Mouse (Mus musculus) ZHBTc4 (cell line): ENCODE data around the gene Cd52.
"Not testable (repeated sequence)": the region's sequence is repeated elsewhere in the genome, so short reads cannot be mapped to it uniquely, and the experiment has no call there.

Experiments
- DNase-seq: peaks from one replicate; pipeline ENCODE4 v3.0.0-alpha.2; 2011; ENCODE audit warnings: low read depth, low spot score

Cd52 gene

DNA sequence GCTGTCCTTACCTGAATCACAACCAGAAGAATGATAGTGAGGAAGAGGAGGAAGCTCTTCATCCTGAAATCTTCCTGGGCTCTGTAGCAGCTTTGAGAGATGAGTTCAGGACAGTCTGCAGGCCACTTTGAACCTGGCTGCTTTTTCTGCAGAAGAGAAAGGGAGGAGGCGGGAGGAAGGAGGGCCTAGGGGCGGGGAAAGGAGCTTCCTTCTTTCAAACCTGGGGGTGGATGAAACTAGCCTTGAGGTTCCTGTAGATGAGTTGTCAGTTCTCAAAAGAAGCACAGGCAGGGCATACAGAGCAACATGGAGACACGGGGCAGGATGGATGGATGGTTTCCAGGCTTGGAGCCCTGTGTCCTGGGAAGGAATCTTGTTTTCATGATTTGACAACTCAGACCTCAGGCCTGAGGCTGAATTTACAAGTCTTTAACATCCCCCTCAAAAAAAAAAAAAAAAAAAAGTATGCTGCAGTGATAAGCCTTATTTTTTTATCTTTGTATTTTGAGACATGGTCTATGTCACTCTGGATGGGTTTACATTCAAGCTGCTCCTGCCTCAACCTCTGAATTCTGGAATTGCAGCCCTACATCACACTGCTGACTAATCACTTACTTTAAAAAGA, at the start of gene Cd52:
Gene Cd52 (minus strand): TSS at position 160 of the 625 bp plus-strand sequence.
- no peak for DNase-seq

DNA sequence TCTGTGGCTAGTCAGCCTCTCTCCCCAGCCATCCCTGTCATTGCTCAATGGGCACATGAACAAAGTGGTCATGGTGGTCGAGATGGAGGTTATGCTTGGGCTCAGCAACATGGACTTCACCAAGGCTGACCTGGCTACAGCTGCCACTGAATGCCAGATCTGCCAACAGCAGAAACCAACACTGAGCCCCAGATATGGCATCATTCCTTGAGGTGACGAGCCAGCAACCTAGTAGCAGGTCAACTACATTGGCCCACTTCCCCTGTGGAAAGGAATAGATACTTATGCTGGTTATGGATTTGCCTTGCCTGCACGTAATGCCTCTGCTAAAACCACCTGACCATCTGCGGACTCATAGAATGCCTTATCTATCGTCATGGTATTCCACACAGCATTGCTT, 49.4 kb upstream of the Cd52 start:
- DNase-seq = not testable (repeated sequence)

DNA sequence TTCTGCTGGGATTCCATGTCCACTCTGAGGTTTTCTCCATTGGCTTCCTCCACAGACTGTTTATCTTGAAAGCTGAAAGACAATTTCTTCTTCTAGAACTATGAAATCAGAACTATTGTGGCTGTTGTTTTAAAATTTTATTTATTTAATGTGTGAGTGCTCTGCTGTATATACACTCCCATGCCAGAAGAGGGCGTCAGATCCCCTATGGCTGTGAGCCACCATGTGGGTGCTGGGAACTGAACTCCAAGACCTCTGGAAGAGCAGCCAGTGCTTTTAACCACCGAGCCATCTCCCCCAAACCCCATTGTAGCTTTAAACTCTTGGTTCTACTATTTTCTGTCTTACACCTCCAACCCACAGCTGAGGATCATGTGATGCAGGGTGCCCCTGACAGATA, 44.0 kb upstream of the Cd52 start:
- DNase-seq = peak; percentile 67

DNA sequence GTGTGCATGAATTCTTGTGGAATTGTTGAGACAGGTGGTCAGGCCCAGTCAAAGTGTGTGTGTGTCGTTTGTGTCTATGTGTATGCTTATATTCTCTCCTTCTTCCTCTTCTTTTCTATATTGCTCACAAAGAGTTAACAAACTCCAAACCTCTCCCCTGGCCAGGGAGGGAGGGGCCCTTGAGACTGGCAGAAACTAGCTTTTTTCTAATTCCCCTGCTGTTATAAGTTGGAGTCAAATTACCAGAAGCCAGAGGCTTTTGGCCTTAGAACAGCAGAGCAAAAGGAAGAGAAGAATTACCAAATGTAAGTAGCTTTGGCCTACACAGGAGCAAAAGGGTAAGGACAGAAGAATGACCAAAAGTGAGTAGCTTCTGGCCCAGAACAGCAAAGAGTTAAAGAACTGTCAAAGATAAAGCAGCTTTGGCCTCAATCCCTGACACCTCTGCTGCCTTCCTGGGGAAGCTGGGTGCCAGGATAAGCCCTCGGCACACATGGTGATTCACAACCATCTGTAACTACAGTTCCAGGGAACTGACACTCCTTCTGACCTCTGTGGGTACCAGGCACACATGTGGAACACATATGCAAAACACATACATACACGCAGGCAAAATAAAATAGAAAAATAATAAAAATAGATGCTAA, 41.5 kb upstream of the Cd52 start:
- no peak for DNase-seq

DNA sequence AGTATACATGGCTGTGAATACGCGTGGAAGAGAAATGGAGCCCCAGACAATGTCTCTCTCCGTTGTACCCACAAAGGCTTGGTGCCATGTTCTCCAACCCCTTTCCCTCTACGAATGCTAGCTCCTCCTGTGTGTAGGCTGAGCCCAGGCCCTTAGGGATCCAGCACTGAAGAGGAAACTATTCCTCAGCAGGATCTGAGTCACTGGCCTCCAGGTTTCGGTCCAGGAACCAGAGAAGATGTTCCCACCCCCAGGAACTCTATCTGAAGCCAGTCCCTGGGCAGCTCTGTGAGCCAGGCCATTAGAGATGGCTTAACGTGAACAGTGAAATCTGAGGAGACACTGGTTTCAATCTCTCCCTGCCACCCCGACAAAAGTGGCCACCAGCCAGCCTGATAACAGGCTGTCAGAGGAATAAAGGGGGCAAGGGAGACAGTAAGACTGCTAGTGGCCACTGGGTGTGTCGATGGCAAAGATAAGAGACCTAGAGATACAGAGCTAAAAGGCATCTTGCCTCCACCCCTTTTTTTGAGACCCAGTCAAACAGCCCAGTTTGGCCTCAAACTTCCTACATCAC, 37.7 kb upstream of the Cd52 start:
- no peak for DNase-seq

DNA sequence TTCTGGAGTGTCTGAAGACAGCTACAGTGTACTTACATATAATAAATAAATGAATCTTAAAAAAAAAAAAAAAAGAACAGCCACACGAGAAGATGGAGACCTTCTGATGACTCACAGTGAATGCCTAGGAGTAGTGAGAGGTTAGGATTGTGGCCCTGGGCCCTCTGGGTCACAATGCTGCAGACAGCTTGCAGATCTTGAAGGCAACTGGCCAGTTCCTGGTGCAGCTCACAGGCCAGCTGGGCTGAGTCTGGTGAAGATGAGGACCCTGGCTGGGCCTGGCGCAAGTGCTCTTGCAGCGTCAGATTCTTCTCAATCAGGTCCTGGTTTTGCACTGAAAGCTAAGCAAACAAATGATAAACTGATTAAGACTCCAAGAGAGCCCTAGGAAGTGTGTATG, 37.2 kb upstream of the Cd52 start:
- no peak for DNase-seq

DNA sequence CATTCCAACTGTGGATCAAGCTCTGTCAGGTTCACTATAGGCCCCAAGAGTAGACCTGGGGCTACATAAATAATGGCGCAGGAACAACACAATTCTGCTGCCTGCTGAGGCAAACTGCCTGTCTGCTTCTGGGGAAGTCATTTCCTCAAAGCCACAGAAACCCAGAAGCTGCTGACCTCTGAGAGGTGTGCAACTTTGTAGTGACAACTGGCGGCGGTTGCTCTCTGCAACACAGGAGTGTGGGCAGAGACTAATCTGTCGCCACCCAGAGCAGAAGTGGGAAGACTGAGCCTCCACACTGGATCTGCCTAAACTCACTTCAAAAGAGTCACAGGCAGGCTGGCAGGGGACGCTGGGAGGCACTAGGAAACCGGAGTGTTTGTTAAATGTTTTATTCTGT, 34.6 kb upstream of the Cd52 start:
- no peak for DNase-seq

DNA sequence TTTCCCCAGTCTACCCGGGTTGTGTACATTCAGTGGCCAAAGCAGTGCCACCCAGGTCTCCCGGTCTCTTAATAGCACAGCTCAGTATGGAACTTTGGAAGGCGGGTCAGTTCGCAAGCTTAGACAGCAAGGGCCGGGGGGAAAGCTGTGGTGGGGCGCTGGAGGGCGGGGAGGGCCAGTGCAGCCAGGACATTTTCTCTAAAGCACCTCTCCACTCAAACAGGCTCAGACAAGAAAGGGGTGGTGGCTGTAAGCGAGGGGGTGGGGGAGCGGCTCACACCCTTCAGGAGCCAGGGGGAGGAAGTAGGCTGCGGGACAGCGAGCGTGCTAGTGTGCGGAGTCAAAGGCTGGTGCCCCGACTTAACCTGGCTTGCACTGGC, 34.1 kb upstream of the Cd52 start:
- peak; percentile 65 for DNase-seq

DNA sequence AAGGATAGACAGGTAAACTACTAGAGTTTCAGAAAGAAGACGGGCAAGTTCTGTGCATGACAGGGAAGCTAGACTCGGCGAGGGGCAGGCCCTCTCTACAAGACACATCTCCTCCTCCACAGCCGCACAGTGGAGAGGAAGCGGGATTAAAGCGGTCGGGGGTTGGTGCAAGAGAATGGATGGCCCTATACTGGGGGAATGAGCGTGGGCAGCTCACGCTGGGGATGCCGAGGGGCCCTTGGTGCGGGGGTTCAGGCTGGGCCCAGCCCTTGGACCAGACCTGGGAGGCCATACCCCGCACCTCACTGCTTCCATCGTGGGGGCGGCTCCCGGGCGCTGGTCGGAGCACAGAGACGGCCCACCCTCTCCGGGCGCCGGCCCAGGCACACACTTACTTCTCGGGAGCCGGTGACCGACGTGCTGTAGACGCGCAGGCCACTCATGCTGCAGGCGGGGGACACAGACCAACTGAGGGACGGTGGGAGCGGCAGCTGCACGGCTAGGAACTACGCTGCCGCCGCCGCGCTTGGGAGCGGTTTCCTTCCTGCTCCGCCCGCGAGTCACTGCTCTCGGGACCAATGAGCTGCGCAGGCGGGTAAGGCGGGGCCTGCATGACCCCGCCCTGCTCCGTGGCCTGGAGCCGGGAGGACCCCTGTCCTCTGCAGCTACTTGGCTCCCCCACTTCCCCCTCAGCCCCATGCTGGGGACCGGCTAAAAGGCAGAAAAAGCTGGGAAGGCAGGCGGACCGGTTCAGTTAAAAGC, 33.5 kb upstream of the Cd52 start, which contains the start of gene Sh3bgrl3:
Gene Sh3bgrl3 (minus strand): TSS at position 569 of the 762 bp plus-strand sequence.
- DNase-seq = peak; percentile 93

DNA sequence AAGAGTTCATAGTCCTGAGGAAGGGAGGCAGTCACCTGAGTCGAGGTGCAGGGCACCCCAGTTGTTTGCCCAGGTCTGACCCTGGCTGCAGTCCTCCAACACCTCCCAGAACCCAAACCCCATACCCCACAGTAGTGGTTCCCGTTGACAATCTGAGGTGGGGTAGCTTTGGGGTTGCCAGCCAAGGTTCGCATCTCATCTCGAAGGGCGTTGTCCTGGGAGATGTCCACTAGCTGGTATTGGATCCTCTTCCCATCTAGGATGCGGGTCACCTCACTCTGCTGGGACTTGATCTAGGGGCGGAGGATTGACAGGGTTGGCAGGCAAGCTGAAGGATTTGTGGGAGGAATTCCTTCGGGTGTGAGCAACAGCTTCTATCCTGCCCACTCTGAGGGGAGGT, 32.9 kb upstream of the Cd52 start:
- no peak for DNase-seq

DNA sequence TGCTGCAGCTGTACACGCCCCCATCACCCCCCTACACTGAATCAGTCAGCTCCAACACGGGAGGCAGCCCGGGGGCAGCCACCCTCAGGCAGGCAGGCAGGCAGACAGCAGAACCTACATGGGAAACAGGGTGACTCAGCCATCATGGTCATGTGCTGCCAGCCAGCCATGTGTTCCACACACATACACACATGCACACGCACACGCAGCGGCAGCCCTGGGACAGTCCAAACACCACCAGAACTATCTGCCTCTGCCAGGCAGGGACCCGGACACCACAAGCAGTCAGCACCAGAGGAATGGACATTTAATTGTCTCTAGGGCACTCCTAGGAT, 32.2 kb upstream of the Cd52 start:
- DNase-seq = no peak

DNA sequence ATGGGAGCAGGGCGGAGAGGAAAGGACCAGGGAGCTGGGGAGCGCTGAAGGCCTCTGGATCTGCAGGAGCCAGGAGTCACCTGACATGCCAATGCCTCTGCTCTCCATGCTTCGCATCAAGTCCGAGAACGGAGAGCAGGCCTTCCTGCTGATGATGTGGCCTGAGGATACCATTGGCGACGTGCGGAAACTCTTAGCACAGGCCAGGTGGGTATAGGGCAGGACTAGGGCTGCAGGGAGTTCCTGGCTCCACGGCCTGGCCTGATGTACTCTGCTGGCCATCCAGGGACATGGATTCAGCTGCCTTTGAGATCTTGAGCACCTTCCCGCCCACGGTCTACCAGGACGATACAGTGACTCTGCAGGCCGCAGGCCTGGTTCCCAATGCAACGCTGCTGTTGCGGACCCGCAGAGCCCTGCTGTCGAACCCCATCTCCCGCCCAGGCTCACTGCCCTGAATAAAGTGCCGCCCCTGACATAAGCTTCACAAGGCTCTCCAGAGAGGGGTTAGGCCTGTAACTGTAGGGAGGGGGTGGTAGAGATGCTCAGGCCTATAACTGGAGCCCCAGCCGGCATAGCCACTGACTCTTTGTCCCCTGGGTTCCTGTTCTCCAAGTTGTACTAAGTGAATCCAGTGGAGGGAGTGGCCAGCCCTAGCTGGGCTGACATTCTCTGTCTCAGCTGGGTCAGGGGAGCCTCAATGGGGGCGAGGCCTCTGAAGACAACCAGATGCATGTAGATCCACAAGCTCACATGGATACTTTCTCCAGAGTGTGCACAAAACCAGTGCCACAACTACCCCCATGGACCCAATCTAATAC, 31.6 kb upstream of the Cd52 start:
- peak; percentile 42 for DNase-seq

DNA sequence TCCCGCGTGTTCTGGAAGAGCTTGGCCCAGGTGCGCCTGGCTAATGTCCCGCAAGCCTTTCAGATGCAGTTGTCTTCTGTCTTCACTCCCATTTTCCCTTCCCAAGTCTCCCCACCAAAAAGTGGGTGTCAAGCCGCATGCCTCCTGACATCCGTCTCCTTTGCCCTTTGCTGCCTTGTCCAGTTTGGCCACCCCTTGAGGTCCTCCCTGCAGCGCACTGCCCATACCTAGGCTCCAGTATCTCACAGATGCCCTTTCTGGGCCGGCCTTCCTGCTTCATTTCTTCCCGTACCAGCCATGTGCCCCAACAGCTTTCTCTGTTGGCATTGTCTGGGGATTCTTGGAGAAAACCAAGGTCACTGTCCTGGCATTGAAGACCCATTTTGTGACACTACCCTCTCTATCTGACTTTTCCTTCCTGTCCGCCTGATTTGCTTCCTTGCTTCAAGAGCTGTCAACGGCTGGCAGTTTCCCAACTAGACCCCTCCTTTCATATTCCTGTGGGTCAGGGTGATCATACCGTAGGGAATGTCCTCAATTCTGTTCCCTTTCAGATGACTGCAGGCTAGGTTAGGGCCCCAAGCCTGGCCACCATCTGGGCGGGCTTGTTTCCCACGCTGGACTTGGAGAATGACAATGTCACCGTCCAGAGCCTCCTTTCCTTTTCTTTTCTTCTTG, 30.6 kb upstream of the Cd52 start:
- DNase-seq = no peak

DNA sequence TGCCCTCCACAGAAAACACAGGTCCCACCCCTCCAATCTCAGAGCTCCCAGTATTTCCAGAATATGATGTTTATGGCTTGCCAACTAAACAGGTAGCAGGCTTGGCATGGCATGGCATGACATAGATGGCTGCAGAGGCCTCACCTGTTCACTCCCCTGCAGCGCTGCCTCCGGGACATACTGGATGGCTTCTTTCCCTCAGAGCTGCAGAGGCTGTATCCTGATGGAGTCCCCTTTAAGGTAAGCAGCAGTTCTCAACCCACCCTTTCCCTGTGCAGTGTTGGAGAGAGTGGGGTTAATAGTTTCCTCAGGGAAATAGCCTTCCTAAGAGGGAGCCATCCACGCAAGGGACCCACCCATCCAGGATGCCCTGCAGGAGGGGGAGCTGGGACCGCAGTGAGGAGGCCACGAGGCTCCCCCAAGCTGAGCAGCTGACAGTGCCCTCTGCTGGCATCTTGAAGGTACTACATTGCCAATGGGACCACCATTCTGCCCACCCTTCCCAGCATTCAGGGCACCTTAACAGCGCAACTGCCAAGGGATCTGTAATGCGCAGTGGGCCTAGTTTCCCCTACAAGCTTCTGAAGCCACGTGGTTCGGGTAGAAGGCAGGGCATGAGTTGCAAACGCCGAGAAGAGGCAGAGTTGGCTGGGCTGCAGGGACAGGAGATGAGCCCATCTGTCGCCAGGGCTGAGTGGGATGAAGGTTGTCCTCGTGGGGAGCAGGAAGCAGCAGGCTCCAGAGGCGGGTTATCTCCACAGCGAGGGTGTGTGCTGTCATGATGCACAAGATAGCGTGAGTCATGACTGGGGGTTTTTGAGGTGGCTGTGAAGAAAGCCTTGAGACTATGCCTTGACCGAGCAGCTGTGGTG, 29.0 kb upstream of the Cd52 start:
- DNase-seq = peak; percentile 83

DNA sequence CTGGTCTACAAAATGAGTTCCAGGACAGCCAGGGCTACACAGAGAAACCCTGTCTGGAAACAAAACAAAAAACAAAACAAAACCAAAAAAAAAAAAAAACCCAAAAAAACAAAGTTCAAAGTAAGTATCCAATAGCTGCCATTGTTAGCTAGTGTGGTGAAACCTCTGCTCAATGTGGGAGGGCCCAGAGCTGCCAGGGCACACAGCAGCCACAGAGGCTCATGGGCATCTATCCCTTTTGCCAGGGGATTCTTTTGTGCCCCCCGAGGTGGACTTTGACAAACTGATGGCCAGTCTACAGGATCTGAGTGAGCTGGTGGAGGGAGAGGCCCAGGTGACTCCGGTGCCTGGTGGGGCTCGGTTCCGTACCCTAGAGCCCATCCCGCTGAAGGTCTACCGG, 28.3 kb upstream of the Cd52 start:
- DNase-seq = no peak

DNA sequence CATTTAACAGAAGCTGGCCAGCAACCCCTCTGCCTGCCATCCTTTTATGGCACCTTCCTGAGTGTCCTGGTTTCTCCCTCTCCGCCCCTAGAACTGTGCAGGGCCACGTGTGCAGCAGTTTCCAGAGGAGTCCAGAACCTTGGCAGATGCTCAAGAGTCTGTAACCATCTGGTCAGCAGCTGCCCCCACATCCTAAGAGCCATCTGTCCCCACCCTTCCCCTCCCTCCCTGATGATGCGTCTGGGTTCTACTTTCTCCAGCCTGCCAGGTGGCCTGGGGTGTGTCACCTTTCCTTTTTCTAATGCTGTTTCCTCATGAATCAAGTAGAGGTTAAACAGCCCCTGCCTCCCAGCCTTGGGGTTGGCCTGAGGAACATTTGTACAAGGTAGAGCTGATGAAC, 27.4 kb upstream of the Cd52 start:
- DNase-seq = peak; percentile 35

DNA sequence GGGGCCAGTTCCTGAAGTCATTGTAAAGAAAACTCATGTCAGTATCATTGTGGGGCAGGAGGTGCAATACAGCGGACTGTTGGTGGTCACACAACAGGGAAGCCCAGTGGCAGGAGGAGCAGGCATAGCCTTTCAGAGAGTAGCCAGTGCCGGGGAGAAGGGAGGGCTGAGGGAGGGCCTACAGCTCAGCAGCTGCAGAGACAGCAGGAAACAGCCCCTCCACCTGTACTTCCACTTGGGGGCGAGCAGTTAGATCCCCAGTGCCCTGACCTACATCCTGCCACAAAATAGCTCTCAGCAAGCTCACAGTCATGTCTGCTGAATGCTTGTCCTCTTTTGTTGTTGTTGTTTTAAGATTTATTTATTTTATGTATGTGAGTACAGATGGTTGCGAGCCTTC, 26.7 kb upstream of the Cd52 start:
- no peak for DNase-seq

DNA sequence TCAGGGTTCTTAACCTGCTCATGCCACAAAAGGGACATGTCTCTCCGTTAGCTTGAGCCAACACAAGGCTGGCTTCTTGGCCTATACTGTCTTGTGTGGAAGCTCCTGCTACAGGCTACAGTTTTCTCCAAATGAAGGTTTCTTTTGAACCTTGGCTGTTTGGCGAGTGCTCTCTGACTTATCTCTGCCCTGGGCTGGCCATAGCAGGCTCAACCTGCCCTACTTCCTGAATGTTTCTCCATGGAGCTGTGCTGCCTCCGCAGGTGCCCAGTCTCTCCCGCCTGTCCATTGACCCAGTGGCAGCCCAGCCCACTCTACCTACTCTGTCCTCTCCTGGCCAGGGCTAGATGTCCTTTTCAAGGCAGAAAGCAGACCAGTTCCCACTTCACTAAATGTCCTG, 26.0 kb upstream of the Cd52 start:
- no peak for DNase-seq

DNA sequence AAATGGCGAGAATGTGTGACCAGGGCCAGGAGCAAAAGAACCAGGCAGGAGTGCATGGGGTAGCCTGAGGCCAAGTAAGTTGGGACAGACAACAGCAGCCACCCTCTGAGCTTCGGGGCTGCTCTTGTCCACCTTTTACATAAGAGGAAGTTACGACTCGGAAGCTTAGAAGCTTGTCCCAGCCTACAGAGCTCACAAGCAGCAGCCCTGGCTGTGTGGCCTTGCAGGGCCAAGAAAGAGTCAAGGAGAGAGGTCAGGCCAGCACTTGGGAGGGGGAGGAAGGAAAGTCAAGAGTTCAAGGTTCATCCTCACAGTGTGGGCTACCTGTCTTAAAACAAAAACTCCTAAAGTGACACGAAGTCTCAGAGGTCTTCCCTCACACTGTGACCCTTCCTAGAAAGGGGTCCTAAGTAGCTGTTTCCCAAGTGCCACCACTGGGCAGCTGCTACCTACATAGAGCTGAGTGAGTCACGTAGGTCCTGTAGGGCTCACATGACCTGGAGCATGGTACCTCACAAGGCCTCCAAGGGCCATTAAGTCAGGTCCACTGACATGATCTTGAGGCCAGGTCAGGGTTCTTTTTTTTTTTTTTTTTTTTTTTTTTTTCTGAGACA, 25.4 kb upstream of the Cd52 start:
- peak; percentile 32 for DNase-seq

DNA sequence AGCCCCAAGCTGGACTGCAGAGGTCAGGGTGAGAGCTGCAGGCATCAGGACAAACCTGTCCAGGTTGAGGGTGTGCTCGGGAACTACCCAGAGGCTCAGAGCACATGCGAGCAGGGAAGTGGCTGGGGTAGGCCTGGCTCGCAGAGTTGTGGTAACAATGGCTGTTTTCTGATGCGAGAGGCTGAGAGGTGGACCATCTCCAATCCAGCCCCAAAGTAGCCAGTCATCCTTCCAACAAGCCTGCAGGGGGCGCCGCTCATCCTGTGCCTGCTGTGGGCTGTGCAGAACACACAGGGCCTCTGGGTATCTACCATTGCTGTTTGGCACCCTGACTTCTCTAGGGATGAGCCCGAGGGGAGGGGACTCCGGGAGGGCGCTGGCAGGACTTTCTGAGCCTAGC, 24.8 kb upstream of the Cd52 start:
- DNase-seq = peak; percentile 94
